Mouse (Mus musculus): ENCODE data around the gene Ffar2.
A peak's percentile ranks its signal among the peaks of the same experiment; 100 is the strongest.

The Ffar2 gene

DNA sequence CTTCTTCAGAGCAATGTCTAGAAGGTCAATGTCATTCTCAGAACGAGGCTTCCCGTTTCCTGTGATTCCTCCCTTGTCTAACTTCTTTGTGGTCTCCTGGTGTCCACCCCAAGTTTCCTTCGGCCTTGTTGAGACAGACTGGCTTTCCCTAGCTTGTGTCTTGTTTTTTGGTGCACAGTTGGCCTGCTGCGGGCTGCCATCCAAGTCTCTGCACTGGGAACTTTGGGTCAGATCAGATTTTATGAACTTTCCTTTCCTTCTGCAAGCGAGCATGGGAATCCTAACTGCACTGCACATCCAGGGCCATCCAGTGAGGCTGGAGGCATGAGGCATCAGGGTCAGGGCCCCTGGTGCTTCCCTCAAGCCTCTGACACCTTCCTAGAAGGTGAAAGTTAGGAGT is 2.0 kb downstream of the Ffar2 start:
- DNase-seq (ENCODE audit: low spot score in 2 of 2) = no peak

DNA sequence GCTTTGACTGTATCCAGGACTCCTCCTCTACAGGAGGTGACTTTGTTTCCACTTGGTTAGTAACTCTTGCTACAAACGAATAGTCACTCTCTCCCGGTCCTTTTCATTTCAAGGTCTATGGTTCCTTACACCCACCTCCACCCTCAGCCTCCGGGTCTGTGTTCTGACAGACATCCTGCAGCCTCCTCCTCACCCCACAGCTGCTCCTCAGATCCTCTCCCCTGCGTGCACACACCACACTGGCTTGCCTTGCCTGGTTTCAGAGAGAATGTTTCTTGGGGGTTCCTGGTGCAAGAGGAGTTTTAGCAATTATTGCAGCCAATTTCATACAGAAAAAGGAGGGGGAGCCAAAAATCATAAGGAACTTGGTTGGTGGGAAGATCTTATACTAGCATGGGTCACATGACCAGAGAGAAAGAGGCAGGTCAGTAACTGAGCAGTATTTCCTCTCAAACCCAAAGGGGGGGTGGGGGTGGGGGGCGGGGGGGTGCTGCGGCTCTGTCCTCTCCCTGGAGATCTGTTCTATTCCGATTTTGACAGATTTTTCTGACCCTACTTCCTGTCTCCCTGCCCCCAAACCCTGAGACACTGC is 2.6 kb downstream of the Ffar2 start:
- no peak for DNase-seq (ENCODE audit: low spot score in 2 of 2)

DNA sequence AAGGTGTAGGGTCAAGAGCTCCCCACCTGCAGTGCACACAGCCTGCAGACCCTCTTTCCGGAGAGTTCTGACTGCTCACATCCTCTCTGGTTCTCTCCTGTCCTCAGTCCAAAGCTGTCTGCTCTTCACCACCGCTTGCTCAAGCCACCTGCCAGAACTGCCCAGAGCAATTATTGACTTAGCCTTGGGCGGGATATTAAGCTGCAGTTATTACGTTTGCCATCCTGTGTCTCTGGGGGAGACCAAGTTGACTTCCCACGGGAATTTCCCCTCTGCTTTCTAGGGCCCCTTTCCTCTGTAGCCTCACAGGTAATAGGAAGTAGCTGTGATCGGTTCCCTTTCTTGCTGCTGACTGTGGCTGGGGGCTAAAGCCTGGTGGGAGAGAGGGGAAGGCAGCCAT is 3.4 kb downstream of the Ffar2 start:
- no peak for DNase-seq (ENCODE audit: low spot score in 2 of 2)

DNA sequence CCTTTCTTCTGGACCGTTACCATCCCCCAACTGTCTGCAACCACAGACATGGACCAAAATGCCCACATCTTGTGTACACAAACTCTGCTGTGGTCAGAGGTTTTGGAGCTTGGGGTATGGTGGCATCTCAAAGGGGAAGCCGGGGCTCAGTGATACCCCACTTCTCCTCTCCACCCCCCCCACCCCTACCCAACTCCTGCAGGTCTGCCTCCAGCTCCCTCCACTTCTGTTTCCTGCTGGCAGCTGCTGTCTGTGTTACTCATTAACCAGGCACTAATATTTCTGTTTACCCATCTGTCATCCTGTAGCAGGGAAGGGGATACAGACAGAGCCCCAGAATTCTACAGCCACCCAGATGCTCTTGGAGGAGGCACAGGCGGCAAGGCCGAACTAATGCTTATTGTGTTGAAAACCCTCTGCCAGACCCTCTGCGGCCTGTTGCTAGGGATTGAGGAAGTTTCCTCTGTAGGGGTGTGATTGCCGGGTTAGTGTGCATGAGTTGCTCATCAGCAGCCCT is 11.2 kb downstream of the Ffar2 start:
- DNase-seq (ENCODE audit: low spot score in 2 of 2) = no peak

DNA sequence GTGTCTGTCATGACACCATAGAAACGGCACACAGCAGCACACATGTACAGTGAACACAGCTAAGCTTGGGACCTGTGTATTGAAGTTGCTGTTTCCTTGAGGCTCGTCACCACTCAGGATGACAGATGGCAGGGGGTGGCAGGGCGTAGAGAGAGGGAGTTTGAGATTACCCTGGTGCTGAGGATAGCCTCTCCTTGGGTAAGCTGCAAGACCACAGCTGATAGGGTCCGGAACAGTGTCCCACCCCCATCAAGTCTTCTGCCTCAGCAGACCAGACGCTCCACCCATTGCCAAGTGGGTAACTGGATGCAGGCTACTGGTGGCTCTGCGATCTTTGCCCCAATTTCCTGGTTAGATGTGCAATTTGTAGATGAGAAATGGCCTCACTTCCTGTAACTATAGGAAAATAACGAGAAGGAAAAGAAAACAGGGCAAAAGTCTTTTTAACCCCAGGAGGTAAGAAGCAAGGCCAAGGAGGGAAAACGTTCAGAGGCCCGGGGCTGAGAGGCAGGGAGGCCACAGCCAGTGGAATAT is 11.8 kb downstream of the Ffar2 start:
- no peak for DNase-seq (ENCODE audit: low spot score in 2 of 2)

DNA sequence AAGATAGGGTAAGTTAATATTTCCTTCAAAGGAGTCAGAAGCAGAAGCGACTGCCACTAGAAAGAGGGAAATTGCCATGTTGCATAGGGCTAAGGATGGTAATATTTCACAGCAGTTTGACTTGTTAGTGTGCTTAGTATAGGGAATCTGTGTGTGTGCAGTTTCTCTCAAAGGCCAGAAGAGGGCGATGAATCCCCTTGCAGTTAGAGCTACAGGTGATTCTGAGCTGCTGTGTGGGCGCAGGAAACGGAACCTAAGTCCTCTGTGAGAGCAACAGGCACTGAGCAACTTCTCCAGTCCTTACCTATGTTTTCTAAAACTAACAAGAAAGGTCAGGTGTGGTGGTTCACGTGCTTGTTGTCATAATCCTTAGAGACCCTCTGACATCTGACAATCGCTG is 13.3 kb downstream of the Ffar2 start:
- no peak for DNase-seq (ENCODE audit: low spot score in 2 of 2)

DNA sequence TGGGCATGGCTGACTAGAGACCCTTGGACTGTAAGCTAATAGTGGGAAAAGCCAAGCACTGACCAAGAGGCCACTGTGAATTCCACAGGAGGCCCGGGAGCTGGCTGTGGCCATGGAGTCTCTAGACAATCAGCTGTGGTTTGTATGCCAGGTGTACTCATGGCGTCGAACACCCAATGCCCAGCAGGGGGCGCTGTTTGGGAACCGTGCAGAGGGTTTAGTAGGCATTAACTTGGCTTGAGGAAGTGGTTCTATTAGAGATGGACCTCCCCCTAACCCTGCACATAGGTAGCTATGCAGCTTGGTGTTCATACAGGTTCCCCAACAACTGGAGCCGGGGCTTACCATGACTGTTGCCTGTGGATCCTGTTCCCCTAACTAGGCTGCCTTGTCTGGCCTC is 17.7 kb downstream of the Ffar2 start:
- DNase-seq (ENCODE audit: low spot score in 2 of 2) = no peak

DNA sequence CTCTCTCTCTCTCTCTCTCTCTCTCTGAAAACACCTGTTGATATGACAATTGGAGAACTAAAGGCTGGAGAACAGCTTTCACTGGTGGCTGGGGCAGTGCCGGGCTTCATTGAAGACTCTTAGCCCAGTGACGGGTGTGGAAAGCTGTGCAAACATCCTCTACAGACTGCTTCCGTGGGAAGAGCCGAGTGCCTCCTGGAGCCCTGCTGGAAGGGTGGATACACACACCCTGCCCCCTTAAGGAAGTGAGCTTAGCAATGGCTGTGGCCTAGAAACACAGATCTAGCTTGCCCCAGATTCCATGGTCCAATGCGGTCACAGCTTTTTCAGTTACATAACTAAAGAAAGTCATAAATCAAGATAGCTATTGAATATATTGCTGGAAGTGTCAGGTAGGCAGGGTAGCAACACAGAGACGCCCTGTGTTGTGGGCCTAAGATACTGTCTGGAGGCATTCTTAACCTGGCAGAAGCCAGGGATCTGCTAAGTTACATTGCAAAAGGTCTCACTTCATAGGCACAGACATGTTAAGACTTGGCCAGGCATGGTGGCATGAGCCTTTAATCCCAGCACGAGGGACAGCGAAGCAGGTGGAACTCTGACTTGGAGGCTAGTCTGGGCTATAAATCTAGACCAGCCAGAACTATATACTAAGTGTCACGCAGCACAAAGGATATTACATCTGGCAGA is 19.4 kb downstream of the Ffar2 start:
- DNase-seq (ENCODE audit: low spot score in 2 of 2) = no peak

DNA sequence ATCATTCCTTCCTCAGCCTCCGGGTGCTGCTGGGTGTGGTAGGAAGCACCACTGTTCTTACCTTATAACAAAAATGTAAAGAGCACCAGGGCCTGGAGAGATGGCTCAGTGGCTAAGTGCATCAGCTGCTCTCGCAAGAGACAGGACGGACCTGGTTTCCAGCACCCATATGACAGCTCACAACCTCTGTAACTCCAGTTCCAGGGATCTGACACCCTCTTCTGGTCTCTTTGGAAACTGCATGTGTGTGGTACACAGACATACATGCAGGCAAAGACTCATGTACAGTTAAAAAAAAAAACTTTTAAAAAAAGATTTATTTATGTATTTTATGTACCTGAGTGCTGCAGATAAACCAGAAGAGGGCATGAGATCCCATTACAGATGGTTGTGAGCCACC is 20.3 kb downstream of the Ffar2 start:
- no peak for DNase-seq (ENCODE audit: low spot score in 2 of 2)

DNA sequence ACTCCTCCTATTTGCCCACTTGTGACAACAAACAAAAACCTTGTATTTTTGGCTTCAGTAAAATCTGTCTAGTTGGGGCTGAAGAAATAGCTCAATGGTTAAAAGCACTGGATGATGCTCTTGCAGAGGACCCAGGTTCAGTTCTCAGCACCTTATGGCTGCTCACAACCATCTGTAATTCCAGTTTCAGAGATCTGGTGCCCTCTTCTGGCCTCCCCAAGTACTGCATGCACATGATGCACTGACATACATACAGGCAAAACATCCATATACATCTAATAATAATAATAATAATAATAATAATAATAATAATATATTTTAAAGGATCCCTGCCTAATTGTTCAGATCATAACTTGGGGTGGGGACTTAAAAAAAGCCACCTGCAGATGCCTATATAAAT is 22.9 kb downstream of the Ffar2 start:
- no peak for DNase-seq (ENCODE audit: low spot score in 2 of 2)

DNA sequence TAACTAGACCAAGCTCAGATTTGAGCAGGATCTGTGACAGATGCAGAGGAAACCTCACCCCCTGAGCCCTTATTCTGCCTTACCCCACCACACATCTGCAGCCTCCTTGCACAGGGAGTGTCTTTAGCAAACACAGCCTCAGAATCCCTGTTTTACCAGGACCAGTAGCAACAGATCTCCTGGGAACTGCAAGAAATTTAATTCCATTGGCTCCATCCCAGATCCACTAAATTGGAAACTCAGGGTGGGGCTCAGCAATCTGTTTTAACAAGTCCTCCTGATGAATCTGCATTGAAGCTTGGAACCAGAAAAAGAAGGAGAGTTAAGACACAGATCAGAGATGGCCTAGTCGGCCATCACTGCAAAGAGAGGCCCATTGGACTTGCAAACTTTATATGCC is 26.8 kb downstream of the Ffar2 start:
- DNase-seq (ENCODE audit: low spot score in 2 of 2) = no peak

DNA sequence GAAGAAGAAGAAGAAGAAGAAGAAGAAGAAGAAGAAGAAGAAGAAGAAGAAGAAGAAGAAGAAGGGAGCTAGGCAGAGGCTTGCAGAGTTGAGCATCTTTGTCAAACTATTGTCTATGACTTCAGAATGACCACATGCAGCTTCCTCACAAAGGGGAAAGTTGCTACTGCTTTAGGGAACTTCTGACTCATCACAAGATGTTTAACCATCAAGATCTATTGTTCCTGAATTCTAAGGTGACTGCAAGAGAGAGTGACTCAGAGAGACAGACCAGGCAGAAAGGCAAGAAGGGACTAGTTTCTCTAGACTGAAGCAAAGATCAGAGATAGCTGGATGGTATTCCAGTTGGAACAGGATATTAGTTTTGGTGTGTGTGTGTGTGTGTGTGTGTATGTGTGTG is 28.7 kb downstream of the Ffar2 start:
- DNase-seq (ENCODE audit: low spot score in 2 of 2) = no peak

DNA sequence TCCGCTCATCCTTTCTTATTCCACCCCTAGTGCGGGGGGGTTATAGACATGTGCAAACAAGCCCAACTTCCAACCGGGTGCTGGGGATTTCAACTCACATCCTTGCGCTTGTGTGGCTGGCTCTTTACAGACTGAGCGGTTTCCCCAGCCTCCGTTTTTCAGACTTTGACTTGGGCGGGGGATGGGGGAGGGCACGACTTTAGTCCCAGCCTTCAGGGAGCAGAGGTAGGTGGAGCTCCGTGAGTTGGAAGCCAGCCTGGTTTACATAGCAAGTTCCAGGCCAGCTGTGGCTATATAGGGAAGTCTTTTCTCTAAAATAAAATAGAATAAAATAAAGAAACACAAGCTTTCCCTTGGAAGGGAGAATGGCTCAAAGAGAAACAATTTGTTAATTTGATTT is 31.7 kb downstream of the Ffar2 start:
- no peak for DNase-seq (ENCODE audit: low spot score in 2 of 2)

DNA sequence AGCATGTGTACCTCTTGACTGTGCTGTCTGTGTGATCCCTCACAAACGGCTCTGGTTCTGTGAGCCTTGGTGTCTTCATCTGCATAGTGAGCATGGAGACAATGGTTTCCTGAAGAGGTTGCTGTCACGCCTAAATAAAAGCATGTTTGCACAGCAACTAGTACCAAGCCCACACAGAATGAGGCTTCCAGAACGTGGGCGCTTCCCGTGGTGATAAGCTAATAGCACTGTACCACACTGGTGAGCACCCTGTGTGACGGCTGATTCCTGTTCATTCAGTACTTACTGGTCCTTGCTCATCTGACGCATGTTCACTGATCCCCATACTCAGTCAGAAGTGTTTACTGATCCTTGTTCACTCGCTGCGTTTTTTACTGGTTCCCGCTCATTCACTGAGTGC is 33.4 kb downstream of the Ffar2 start:
- DNase-seq (ENCODE audit: low spot score in 2 of 2) = no peak

DNA sequence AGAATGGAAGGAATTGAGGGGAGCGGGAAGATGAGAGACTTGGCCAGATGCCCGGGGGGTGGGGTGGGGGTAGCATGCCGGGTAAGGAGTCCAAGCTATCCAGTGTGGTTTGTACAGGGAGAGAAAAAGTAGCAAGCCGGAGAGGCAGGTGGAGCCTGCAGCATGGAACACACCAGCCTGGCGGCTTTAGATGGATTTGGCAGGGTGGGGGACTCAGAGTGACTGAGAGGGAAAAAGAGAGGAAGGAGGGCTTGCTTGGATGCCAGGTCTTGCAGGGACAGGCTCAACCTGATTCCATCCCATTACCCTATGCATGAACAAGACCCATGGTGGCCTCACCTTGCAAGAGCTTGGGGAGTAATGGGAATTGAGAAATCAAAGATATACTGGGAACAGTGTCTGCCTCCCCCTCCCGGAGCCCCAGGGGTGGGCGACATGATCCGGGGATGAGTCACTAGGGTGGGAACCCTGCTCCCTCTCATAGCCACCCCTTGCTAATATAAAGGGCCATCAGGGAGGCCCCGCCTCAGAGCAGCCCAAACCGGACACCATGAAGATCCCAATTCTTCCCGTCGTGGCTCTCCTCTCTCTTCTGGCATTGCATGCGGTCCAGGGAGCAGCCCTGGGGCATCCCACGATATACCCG is 36.1 kb downstream of the Ffar2 start, which contains the start of gene Krtdap:
Krtdap (plus strand) TSS at position 520 of the 646 bp plus-strand sequence.
- no peak for DNase-seq (ENCODE audit: low spot score in 2 of 2)

DNA sequence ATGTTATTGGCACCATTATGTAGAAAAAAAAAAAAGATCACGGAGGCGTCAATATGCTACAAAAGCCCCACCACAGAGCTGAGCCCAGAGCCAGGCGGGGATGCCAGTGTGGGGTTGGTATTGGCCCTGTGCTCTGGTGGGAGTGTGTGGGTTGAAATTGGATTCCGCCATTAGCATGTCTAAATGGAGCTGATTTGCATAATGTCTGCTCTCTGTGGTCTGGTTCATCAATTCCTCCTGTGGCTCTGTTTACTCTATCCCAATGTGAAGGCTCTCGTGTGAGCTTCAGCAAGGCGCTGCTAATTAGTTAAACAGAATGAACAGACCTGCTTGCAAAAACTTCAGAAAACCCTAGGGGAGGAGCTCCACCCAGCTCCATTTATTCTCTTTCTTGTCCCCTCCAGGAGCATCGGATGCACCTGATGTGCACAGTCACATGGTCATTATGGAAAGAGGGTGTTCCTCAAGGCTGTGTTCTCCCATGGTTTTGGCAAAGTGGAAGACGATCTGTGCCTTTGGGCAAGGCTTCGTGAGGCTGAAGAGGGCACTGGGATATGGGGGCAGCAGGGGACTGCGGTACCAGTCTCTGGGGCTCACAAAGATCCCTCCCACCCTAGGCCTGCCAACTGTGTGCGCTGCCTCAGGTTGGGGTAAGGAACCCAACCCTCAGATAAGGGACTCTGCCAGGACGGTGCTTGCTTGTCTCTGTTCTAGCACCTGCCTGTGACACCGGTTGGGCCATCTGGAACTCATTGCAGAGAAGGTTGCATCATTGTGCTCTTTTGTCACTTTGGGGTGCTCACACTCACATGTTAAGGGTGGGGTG is 37.6 kb downstream of the Ffar2 start:
- DNase-seq (ENCODE audit: low spot score in 2 of 2) = peak in 1 of 2 experiments; percentile 13

DNA sequence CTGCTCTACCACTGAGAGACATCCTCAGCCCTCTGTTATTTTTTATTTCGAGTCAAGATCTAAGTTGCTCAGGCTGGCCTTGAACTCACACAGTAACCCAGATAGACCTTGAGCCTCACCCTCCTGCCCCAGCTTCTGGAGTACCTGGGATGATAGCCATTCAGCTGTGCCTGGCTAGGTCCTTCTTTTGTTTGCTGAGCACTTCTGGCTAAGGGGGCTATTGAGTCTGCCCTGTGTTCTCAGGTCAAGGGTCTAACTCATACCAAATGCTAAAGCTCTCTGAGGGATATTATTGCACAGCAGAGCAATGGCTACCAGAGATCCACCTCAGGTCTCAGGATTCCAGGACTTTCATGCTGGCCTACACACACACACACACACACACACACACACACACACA is 38.4 kb downstream of the Ffar2 start:
- DNase-seq (ENCODE audit: low spot score in 2 of 2) = no peak

DNA sequence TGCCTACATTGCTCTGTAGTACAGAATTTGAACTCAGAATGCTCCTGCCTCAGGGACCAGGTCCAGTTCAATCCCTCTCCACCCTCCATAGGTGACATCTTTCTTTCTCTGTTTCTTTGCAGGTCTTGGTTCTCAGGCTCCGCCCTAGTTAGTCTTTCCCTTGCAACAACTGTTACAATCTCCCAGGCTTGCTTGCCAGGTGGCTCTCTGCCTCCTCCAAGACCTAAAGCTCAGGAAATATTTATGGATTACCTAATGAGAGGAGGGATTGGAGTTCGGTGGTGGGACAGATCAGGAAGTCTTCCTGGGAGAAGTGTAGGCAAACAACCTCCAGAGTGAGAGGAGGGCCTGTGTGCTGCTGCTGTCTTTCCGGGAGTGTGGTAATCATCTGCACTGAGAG is 40.9 kb downstream of the Ffar2 start:
- DNase-seq (ENCODE audit: low spot score in 2 of 2) = no peak

DNA sequence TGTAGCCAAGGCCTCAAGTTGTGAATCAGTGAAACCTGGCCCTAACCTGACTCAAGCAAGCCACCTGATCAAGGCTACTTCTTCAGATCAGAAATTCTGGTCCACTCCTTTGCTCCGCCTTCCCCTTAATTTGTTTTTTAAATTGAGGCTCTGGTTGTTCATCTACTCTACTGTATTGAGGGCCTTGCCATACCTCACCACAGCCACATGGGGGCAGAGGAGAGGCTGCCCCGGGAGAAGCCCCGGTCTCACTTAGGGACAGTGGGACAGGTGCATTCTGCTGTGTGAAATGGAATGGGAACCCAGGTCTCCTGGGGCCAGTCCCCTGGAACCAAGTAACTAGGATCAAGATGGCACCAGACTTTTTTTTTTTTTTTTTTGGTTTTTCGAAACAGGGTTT is 41.8 kb downstream of the Ffar2 start:
- no peak for DNase-seq (ENCODE audit: low spot score in 2 of 2)

DNA sequence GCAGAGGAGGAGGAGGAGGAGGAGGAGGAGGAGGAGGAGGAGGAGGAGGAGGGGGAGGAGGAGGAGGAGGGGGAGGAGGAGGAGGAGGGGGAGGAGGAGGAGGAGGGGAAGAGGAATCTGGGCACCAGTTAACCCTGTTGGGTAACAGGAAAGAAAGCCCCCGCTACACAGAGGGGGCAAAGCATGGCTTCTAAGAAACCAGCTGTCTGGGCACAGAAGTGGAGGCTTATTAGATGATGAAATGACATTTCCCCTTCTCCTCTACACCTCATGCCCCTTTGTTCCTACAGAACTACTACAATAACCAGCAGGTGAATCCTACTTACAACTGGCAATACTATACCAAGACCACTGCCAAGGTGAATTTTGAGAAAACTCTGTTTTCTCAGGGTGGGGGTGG is 45.7 kb downstream of the Ffar2 start:
- DNase-seq (ENCODE audit: low spot score in 2 of 2) = no peak

DNA sequence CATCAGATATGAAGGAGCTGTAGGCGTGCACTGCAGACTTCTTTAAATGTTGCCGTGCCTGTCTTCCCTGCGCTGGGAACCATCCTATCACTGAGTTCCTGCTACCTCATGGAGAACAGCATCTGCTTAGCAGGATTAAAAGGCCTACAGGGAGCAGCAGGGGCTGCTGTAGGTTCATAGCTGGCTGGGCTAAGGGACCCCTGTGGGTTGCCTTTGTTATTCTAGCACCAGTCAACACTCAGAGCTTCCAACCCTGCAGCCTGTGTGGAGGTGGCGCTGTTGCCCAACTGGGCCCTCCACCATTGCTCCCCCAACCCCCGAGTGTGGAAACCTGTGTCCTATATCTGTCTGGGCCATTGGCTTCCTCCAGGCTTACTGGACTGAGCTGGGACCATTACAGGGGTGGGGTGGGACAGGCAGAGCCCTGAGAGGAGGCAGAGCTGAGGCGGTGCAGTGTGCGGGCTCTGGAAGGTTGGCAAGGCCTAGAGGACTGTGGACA is 46.4 kb downstream of the Ffar2 start:
- no peak for DNase-seq (ENCODE audit: low spot score in 2 of 2)

DNA sequence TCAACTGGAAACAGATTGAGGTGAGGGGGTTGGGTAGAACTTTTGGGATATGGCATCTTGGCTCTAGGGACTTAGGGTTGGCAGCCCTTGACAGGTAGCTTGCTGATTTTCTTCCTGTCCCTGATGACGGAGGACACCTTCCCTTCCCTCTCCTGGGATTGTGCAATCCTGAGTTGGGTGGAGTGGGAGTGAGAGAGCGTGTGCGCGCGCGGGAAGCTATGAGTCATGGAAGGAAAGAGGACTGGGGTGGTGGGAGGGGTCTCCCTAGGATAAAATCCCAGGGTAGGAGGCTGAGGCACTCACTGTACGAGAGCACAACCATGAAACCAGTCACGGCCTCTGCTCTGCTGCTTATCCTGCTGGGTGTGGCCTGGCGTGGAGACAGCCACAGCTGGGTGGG is 47.5 kb downstream of the Ffar2 start:
- no peak for DNase-seq (ENCODE audit: low spot score in 2 of 2)

Data from cerebellum, postnatal 4 days (tissue).